Mouse (Mus musculus) ES-E14 (cell line): Measurements from ENCODE around the gene Nedd4. TPM values are rescaled to one million over a fixed set of nuclear protein-coding genes. Genes with fewer than 3 reads are reported as not detected.
"Not testable (repeated sequence)": the region's sequence is repeated elsewhere in the genome, so short reads cannot be mapped to it uniquely, and the experiment has no call there.

Source experiments
- DNase-seq: peaks from one replicate; pipeline ENCODE4 v3.0.0-alpha.2; 2013; ENCODE audit warnings: low read depth, low spot score
- H3K27ac ChIP-seq: 2 replicates; pipeline ENCODE4 v1.5.1; 2012; ENCODE audit warnings: low read depth, mild to moderate bottlenecking, low read length, moderate library complexity, mixed read lengths; ENCODE audit not compliant: poor library complexity, insufficient read depth, severe bottlenecking
- H3K36me3 ChIP-seq: 2 replicates; pipeline ENCODE4 v1.6.1; 2012; ENCODE audit warnings: mild to moderate bottlenecking, low read length, moderate library complexity, mixed read lengths; ENCODE audit not compliant: control insufficient read depth, poor library complexity, insufficient read depth, severe bottlenecking
- H3K4me1 ChIP-seq, 2 experiments: fragments of 150-350 bp in 1 of 2; sonication (generic) in 1 of 2; 2 replicates each; pipeline ENCODE4 v1.6.1; 2012; ENCODE audit warnings: low read length in 2 of 2, mild to moderate bottlenecking in 1 of 2, mixed read lengths in 1 of 2; ENCODE audit not compliant: control insufficient read depth in 2 of 2, insufficient read depth in 2 of 2, poor library complexity in 1 of 2
- H3K4me3 ChIP-seq, 2 experiments: fragments of 150-350 bp in 1 of 2; sonication (generic) in 1 of 2; 2 replicates each; pipeline ENCODE4 v1.5.1; 2012; ENCODE audit warnings: low read length in 2 of 2, low read depth in 1 of 2, mild to moderate bottlenecking in 1 of 2, mixed read lengths in 1 of 2; ENCODE audit not compliant: insufficient read depth in 1 of 2, poor library complexity in 1 of 2, severe bottlenecking in 1 of 2
- H3K9ac ChIP-seq: 2 replicates; pipeline ENCODE4 v1.6.1; 2012; ENCODE audit warnings: low read depth, mild to moderate bottlenecking, low read length, mixed read lengths; ENCODE audit not compliant: poor library complexity, insufficient read depth, severe bottlenecking
- H3K9me3 ChIP-seq: fragments of 150-350 bp; sonication (generic); 2 replicates; pipeline ENCODE4 v1.6.1; 2012; ENCODE audit warnings: low read depth, mild to moderate bottlenecking, low read length; ENCODE audit not compliant: control insufficient read depth, insufficient read depth
- CHD2 ChIP-seq: IDR thresholded peaks from 2 replicates; pipeline ENCODE4 v1.6.1; 2014; ENCODE audit warnings: mild to moderate bottlenecking, low read depth, low read length, inconsistent platforms
- HCFC1 ChIP-seq: IDR thresholded peaks from 2 replicates; pipeline ENCODE4 v1.6.1; 2012; ENCODE audit warnings: low read length, inconsistent platforms, borderline replicate concordance; ENCODE audit not compliant: insufficient read depth
- MAFK ChIP-seq: IDR thresholded peaks from 2 replicates; pipeline ENCODE4 v1.6.1; 2014; ENCODE audit warnings: mild to moderate bottlenecking, low read depth, low read length, inconsistent platforms; ENCODE audit not compliant: insufficient read depth
- ZC3H11A ChIP-seq: IDR thresholded peaks from 2 replicates; pipeline ENCODE4 v1.6.1; 2012; ENCODE audit warnings: low read depth, mild to moderate bottlenecking, inconsistent platforms, low read length, borderline replicate concordance
- ZNF384 ChIP-seq: IDR thresholded peaks from 2 replicates; pipeline ENCODE4 v1.6.1; 2012; ENCODE audit warnings: low read depth, low read length, inconsistent platforms
- in situ Hi-C, 2 experiments: fragments of 600-800 bp; cut with MboI; formaldehyde crosslinking; loops; one replicate each; pipeline ENCODE4 v1.15.1; 2025; ENCODE audit warnings: low sequenced_read_pairs in 2 of 2, inconsistent platforms in 1 of 2; ENCODE audit not compliant: unreplicated experiment in 2 of 2
- total RNA-seq: library from RNA; depleted of rRNA; stranded (reverse); fragments of 300-350 nt; gene quantifications from 2 replicates; pipeline ENCODE4 v1.2.3, GENCODE M21; 2012

Nedd4 gene
- total RNA-seq, 1 experiment, result 324 TPM

- H3K9me3 ChIP-seq, H3K9ac ChIP-seq, DNase-seq, in situ Hi-C loops, H3K4me1 ChIP-seq: not testable (repeated sequence)
- Histone ChIP-seq H3K27ac (peak overlapping the region; percentile 30; the same call in 1 of the 2 replicates), H3K36me3 (peaks cover 36% of the 10 kb centered on the region), H3K4me3 (peak overlapping the region in 1 of 2 experiments; percentile 36; a peak in 1 of 4 replicates)
- TF ChIP-seq ZNF384, result peak; percentile 77
Measured at GRCm38 (mm10) chr9:72666352-72667021, 4.3 kb downstream of the Nedd4 start.

GRCm38 (mm10) chr9:72667126-72667525, 5.0 kb downstream of the Nedd4 start:
- H3K27ac ChIP-seq, result no peak overlapping the region
- peaks cover 40% of the 10 kb centered on the region for H3K36me3 ChIP-seq
- peaks cover 5 to 8% of the 10 kb centered on the region in 2 experiments; a peak in 1 of 4 replicates for H3K4me1 ChIP-seq
- H3K9me3 ChIP-seq, result no peaks in the 10 kb centered on the region
- no peak overlapping the region; the same call in 1 of the 2 replicates for H3K9ac ChIP-seq
- TF ChIP-seq ZNF384 (no peak), HCFC1 (no peak), ZC3H11A (no peak), MAFK (no peak), CHD2 (no peak)
- in situ Hi-C loops, result no loop called here
- DNase-seq, result no peak
- H3K4me3 ChIP-seq, result no peak overlapping the region; a peak in 1 of 4 replicates

- peaks cover 4 to 8% of the 10 kb centered on the region in 2 experiments; a peak in 1 of 4 replicates for H3K4me1 ChIP-seq
- TF ChIP-seq ZNF384, result no peak
- TF ChIP-seq HCFC1, result no peak
- TF ChIP-seq ZC3H11A, result no peak
- TF ChIP-seq MAFK, result no peak
- no peak for TF ChIP-seq CHD2
- peaks cover 43% of the 10 kb centered on the region for H3K36me3 ChIP-seq
- no peak overlapping the region for H3K9ac ChIP-seq
- in situ Hi-C loops, result no loop called here
- H3K27ac ChIP-seq, result no peak overlapping the region; the same call in 1 of the 2 replicates
- no peak for DNase-seq
- no peaks in the 10 kb centered on the region for H3K9me3 ChIP-seq
- H3K4me3 ChIP-seq, result no peak overlapping the region
Measured at GRCm38 (mm10) chr9:72669383-72669782, 7.2 kb downstream of the Nedd4 start.

GRCm38 (mm10) chr9:72672361-72672760, 10.2 kb downstream of the Nedd4 start:
- Histone ChIP-seq H3K4me3 (no peak overlapping the region), H3K9me3 (no peaks in the 10 kb centered on the region), H3K4me1 (no peaks in the 10 kb centered on the region), H3K36me3 (peaks cover 45% of the 10 kb centered on the region), H3K9ac (no peak overlapping the region), H3K27ac (no peak overlapping the region)
- TF ChIP-seq CHD2 (no peak), ZC3H11A (peak; percentile 54; the same call in 1 of the 2 replicates)
- DNase-seq, result peak; percentile 72
- in situ Hi-C loops, result no loop called here

- Histone ChIP-seq H3K27ac (no peak overlapping the region), H3K9ac (no peak overlapping the region), H3K9me3 (no peaks in the 10 kb centered on the region), H3K36me3 (peaks cover 54% of the 10 kb centered on the region), H3K4me1 (no peaks in the 10 kb centered on the region), H3K4me3 (no peak overlapping the region)
- in situ Hi-C loops, result no loop called here
- no peak for DNase-seq
- TF ChIP-seq MAFK, result no peak
- TF ChIP-seq CHD2, result no peak
- no peak for TF ChIP-seq ZNF384
- no peak for TF ChIP-seq HCFC1
- no peak for TF ChIP-seq ZC3H11A
Measured at GRCm38 (mm10) chr9:72674957-72675744, 13.0 kb downstream of the Nedd4 start.
